Mouse (Mus musculus): ENCODE data around the gene Cnn2. TPM values are rescaled to one million over a fixed set of nuclear protein-coding genes. Genes with fewer than 3 reads are reported as not detected.

Cnn2 gene
- polyA plus RNA-seq, 1 experiment = 11.4 TPM

DNA sequence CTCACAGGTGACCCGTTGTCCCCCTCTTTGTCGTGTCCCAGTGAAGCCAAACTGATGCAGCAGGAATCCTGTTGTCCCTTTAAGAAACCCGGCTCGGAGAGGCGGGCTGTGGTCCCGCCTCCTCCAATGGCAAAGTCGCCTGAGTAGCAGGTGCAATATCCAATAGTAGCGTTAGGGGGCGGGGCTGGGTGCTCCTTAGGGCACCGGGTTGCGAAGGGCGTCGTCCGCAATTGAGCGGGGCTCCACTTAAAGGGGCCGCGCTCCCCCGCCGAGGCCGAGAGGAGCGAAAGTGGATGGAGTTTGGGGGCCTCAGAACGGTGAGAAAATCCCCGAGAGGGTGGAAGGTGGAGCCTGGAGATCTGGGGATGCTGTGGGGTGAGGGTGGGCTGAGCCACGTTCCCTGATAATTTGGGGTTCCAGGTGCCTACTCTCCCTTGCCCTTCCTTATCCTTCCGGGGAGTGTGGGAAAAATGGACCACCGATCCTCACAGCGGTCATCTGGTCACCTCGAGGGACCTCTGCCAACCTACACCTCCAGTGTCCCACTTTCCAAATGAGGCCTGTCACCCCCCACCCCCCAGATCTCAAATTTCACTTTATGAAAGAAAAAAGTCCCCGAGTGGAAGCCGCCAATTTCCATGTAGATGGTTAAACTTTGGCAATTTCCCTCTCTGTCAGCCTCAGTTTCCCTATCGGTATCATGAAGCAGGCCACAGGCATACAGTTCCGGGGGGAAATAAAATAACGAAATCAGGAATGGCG is 8.1 kb downstream of the Cnn2 start, which contains the start of gene Abca7:
Gene Abca7, plus strand, starts transcription at position 223 of the 762 bp plus-strand sequence.
- TF ChIP-seq GATA1 (IDR thresholded peaks at IDR 0.05; ENCODE audit: low read length) = no peak

DNA sequence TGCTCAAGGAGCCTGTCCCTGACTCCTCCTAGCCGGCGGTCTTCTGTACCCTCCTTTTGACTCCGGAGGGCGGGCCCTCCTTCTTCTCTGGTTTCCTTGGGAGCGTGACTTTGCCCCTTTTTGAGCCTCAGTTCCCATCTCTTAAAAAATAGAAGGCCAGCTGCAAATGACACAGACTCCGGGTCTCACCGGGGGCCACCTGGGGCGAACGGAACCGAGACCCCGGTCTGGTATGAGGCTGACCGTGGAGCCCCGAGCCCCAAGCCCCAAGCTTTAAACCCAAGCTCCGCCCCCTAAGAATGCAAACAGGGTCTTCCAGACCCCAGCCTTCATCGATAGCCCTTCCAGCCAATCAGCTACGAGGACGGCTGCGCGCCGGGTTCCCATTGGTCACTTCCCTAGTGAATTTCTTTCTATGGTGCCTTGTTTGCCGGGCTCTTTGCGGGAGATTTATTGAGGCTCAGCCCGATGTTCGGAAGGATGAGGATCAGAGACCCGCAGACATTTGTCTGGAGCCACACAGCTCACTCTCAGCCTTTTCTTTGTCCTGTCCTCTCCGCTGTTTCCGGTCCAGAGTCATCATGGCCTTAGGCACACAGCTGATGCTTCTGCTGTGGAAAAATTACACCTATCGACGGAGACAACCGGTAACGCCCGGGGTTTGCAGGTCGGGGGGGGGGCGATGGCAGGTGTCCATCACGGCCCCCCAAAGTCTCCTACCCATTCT is 8.8 kb downstream of the Cnn2 start:
- TF ChIP-seq GATA1 (IDR thresholded peaks at IDR 0.05; ENCODE audit: low read length) = no peak

- no peak for TF ChIP-seq GATA1 (IDR thresholded peaks at IDR 0.05; ENCODE audit: low read length)
Measured at GRCm38 (mm10) chr10:79997819-79998218, 9.4 kb downstream of the Cnn2 start.

- TF ChIP-seq GATA1 (IDR thresholded peaks at IDR 0.05; ENCODE audit: low read length) = no peak
Measured at GRCm38 (mm10) chr10:80001945-80002344, 13.6 kb downstream of the Cnn2 start.

- no peak for TF ChIP-seq GATA1 (IDR thresholded peaks at IDR 0.05; ENCODE audit: low read length)
Measured at GRCm38 (mm10) chr10:80002829-80003228, 14.4 kb downstream of the Cnn2 start.

- no peak for TF ChIP-seq GATA1 (IDR thresholded peaks at IDR 0.05; ENCODE audit: low read length)
Measured at GRCm38 (mm10) chr10:80003374-80004232, 15.2 kb downstream of the Cnn2 start.

GRCm38 (mm10) chr10:80004233-80004705 is 15.9 kb downstream of the Cnn2 start:
- TF ChIP-seq GATA1 (IDR thresholded peaks at IDR 0.05; ENCODE audit: low read length) = no peak

DNA sequence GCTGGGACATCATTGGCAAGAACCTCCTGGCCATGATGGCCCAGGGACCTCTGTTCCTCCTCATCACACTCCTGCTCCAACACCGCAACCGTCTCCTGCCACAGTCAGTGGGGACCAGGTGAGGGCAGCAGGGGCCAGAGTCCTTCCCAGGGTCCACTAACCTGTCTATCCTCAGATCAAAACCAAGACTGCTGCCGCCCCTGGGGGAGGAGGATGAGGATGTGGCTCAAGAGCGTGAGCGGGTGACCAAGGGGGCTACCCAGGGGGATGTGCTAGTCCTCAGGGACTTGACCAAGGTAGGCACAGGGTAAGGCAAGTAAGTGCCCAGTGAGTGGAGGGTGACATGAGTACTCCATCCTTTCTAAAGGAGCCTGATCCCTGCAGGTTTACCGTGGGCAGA is 23.4 kb downstream of the Cnn2 start:
- no peak for TF ChIP-seq GATA1 (IDR thresholded peaks at IDR 0.05; ENCODE audit: low read length)

DNA sequence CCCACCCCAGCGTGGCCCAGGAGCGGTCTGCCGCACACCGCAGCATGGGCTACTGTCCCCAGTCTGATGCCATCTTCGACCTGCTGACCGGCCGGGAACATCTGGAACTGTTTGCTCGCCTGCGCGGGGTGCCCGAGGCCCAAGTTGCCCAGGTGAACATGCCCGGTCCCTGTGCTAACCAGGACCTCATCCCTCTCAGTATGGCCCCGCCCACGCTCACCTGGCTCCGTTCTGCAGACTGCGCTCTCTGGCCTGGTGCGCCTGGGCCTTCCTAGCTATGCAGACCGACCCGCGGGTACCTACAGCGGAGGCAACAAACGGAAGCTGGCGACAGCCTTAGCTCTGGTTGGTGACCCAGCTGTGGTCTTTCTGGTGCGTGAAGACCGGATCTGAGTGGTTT is 25.2 kb downstream of the Cnn2 start:
- no peak for TF ChIP-seq GATA1 (IDR thresholded peaks at IDR 0.05; ENCODE audit: low read length)

DNA sequence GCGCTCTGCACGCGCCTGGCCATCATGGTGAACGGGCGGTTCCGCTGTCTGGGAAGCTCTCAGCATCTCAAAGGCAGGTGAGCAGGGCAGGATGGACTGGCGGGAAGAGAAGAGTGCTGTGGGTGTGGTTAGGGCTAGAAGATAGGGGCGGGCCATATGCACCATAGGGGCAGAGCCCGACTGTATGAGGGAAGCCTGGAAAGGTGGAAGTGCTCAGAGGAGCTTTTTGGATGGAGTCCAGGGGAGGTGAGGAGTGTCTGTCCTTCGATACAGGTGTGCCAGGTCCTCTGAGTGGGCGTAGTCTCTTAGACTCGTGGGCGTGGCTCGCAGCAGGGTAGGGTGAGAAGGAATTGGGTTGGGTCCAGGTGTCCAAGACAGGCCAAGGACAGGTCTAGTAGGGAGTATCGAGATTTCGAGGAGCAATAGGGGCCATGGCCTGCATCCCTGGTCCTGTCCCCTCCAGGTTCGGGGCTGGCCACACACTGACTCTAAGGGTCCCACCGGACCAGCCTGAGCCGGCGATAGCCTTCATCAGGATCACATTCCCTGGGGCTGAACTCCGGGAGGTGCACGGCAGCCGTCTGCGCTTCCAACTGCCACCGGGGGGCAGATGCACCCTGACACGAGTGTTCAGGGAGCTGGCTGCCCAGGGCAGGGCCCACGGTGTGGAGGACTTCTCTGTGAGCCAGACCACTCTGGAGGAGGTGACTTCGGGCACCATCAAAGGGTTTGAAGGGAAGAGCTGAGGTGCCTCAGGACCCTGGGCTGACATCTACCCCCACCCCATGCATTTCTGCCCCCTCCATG is 26.3 kb downstream of the Cnn2 start:
- no peak for TF ChIP-seq GATA1 (IDR thresholded peaks at IDR 0.05; ENCODE audit: low read length)

GRCm38 (mm10) chr10:80015583-80015982 is 27.2 kb downstream of the Cnn2 start:
- TF ChIP-seq GATA1 (IDR thresholded peaks at IDR 0.05; ENCODE audit: low read length) = no peak

- TF ChIP-seq GATA1 (IDR thresholded peaks at IDR 0.05; ENCODE audit: low read length) = no peak
Measured at GRCm38 (mm10) chr10:80016511-80016910, 28.1 kb downstream of the Cnn2 start, which contains the start of gene Arhgap45. Arhgap45 (plus strand) TSS chr10:80016653.

- no peak for TF ChIP-seq GATA1 (IDR thresholded peaks at IDR 0.05; ENCODE audit: low read length)
Measured at GRCm38 (mm10) chr10:80016931-80017330, 28.5 kb downstream of the Cnn2 start.

DNA sequence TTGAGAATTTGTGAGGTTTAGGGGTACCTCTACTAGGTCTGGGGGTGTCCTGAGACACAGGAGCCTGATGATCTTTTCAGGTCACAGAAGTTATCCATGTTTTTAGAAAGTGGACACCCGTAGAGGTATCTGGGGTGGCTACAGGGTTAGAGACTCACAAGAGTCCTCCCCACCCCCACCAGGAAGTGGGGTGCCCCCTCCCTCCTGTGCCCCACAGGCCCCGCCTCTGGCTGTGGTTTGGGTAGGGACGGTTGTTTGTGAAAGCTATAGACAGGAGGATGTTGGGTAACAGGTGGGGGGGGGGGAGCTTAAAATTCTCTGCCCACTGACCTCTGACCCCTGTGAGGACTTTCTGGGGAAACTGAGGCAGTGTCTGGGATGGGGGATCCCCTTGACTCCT is 29.0 kb downstream of the Cnn2 start:
- TF ChIP-seq GATA1 (IDR thresholded peaks at IDR 0.05; ENCODE audit: low read length) = no peak

- no peak for TF ChIP-seq GATA1 (IDR thresholded peaks at IDR 0.05; ENCODE audit: low read length)
Measured at GRCm38 (mm10) chr10:80017771-80018170, 29.4 kb downstream of the Cnn2 start.
